Mouse (Mus musculus) testis, adult 2 months (tissue): ENCODE results near the gene Ccdc40.

Source experiments
- CTCF ChIP-seq: fragments of 200-500 bp; IDR thresholded peaks from 2 replicates; pipeline ENCODE4 v1.5.1; 2012; ENCODE audit warnings: low read depth, mild to moderate bottlenecking, inconsistent platforms, low read length, moderate library complexity; ENCODE audit not compliant: control insufficient read depth, insufficient read depth, insufficient replicate concordance
- POLR2A ChIP-seq: fragments of 200-500 bp; IDR thresholded peaks from 2 replicates; pipeline ENCODE4 v1.6.1; 2012; ENCODE audit warnings: low read depth, mild to moderate bottlenecking, inconsistent platforms, low read length, moderate library complexity; ENCODE audit not compliant: control insufficient read depth

GRCm38 (mm10) chr11:119181861-119182395 lies 46.4 kb upstream of the Ccdc40 start:
- TF ChIP-seq CTCF (no peak), POLR2A (no peak)
